Mouse (Mus musculus): ENCODE measurements around the gene Hectd1.

DNA sequence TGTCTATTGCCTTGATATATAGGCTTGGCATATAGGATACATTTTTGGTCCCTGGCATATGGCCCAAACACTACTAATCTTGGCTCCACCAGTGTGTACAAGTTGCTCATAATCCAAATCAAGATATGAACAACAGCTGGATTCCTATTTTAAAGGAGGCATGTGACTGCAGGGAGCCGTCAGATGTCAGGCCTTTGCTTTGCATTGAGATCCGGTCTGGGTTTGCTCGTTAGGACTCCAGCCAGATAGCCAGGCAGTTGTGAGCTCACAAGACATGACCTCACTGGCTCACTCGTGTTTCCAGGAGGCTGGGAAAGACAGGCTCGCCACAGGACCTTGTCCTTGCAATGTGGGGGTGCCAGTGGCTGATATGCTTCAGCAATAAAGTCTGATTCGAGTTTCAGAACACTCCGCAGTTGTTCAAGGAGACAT, 93.5 kb downstream of the Hectd1 start:
- TF ChIP-seq GATA1 (IDR thresholded peaks at IDR 0.05; ENCODE audit: low read length) (no peak), TAL1 (IDR thresholded peaks at IDR 0.05; ENCODE audit: low read length) (no peak)

Measured in erythroblast, embryonic 14.5 days (primary cell).